Mouse (Mus musculus): ENCODE data around the gene Flrt1.

Gene Flrt1

GRCm38 (mm10) chr19:7105544-7105943 is at the start of gene Flrt1:
Flrt1 (minus strand) TSS chr19:7105729.
- DNase-seq (ENCODE audit: low spot score), result no peak

GRCm38 (mm10) chr19:7155196-7155595 is 49.7 kb upstream of the Flrt1 start:
- peak; percentile 51 for DNase-seq (ENCODE audit: low spot score)

GRCm38 (mm10) chr19:7153232-7153631 is 47.7 kb upstream of the Flrt1 start:
- peak; percentile 65 for DNase-seq (ENCODE audit: low spot score)

GRCm38 (mm10) chr19:7151927-7152653 is 46.6 kb upstream of the Flrt1 start:
- DNase-seq (ENCODE audit: low spot score), result peak; percentile 2

GRCm38 (mm10) chr19:7151300-7151926 is 45.9 kb upstream of the Flrt1 start:
- DNase-seq (ENCODE audit: low spot score), result peak; percentile 38

GRCm38 (mm10) chr19:7149158-7149685 is 43.7 kb upstream of the Flrt1 start:
- DNase-seq (ENCODE audit: low spot score), result peak; percentile 29

- no peak for DNase-seq (ENCODE audit: low spot score)
Measured at GRCm38 (mm10) chr19:7148541-7149085, 43.1 kb upstream of the Flrt1 start.

- DNase-seq (ENCODE audit: low spot score), result peak; percentile 2
Measured at GRCm38 (mm10) chr19:7148096-7148495, 42.6 kb upstream of the Flrt1 start.

GRCm38 (mm10) chr19:7146376-7146775 is 40.8 kb upstream of the Flrt1 start:
- DNase-seq (ENCODE audit: low spot score), result no peak

GRCm38 (mm10) chr19:7144458-7144857 is 38.9 kb upstream of the Flrt1 start:
- no peak for DNase-seq (ENCODE audit: low spot score)

- DNase-seq (ENCODE audit: low spot score), result peak; percentile 80
Measured at GRCm38 (mm10) chr19:7143854-7144253, 38.3 kb upstream of the Flrt1 start.

GRCm38 (mm10) chr19:7142207-7142915 is 36.8 kb upstream of the Flrt1 start:
- no peak for DNase-seq (ENCODE audit: low spot score)

GRCm38 (mm10) chr19:7140856-7141421 is 35.4 kb upstream of the Flrt1 start:
- peak; percentile 69 for DNase-seq (ENCODE audit: low spot score)

- no peak for DNase-seq (ENCODE audit: low spot score)
Measured at GRCm38 (mm10) chr19:7140373-7140772, 34.8 kb upstream of the Flrt1 start.

- DNase-seq (ENCODE audit: low spot score), result no peak
Measured at GRCm38 (mm10) chr19:7139321-7139720, 33.8 kb upstream of the Flrt1 start.

GRCm38 (mm10) chr19:7138327-7138726 is 32.8 kb upstream of the Flrt1 start:
- DNase-seq (ENCODE audit: low spot score), result no peak

- DNase-seq (ENCODE audit: low spot score), result no peak
Measured at GRCm38 (mm10) chr19:7136714-7137498, 31.4 kb upstream of the Flrt1 start.

- no peak for DNase-seq (ENCODE audit: low spot score)
Measured at GRCm38 (mm10) chr19:7136016-7136415, 30.5 kb upstream of the Flrt1 start.

GRCm38 (mm10) chr19:7135525-7135924 is 30.0 kb upstream of the Flrt1 start:
- peak; percentile 60 for DNase-seq (ENCODE audit: low spot score)

- peak; percentile 62 for DNase-seq (ENCODE audit: low spot score)
Measured at GRCm38 (mm10) chr19:7134631-7135091, 29.1 kb upstream of the Flrt1 start.

GRCm38 (mm10) chr19:7133436-7133835 is 27.9 kb upstream of the Flrt1 start:
- DNase-seq (ENCODE audit: low spot score), result no peak

Measured in retina, embryonic 14.5 days (tissue).